Mouse (Mus musculus) erythroblast, embryonic 14.5 days (primary cell): Measurements from ENCODE around the gene Ebna1bp2.

ENCODE experiments used
- GATA1 ChIP-seq: IDR thresholded peaks from 2 replicates; pipeline ENCODE4 v1.6.1; 2012; ENCODE audit warnings: low read length, inconsistent platforms, mixed read lengths
- TAL1 ChIP-seq: IDR thresholded peaks from 3 replicates; pipeline ENCODE4 v1.6.1; 2012; ENCODE audit warnings: low read length, inconsistent platforms, mixed read lengths

DNA sequence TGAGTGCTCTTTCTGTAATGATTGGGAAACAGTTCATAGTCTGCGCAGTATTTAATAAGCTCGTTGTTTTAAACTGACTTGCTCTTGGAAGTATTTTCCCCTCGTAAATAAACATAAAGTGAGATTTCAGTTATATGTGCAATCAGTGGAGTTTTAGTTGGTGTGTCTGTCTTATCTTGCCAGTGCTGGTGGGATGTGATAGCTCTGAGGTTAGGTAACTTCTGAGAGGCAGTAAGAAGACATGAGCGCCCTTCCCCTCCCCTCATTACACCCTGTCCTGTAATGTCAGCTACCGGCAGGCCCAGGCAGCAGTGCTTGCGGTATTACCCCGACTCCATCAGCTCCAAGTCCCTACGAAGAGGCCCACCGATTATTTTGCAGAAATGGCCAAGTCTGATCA is 1.2 kb downstream of the Ebna1bp2 start:
- TF ChIP-seq GATA1 = no peak
- no peak for TF ChIP-seq TAL1
